Mouse (Mus musculus) forebrain, postnatal 0 days (tissue): ENCODE data around the gene Gpr180. TPM values are rescaled to one million over a fixed set of nuclear protein-coding genes. Genes with fewer than 3 reads are reported as not detected.
"Not testable (repeated sequence)": the region's sequence is repeated elsewhere in the genome, so short reads cannot be mapped to it uniquely, and the experiment has no call there.

Experiments
- ATAC-seq: fragments of 200-750 bp; cut with Nextera tagmentation; 2 replicates; pipeline ENCODE4 v1.8.0; 2017; ENCODE audit warnings: mild to moderate bottlenecking, moderate library complexity
- DNase-seq: peaks from one replicate; pipeline ENCODE4 v3.0.0-alpha.2; 2015
- H3K27ac ChIP-seq: fragments of 300-500 bp; sonication (generic); 2 replicates; pipeline ENCODE4 v1.5.1; 2014; ENCODE audit warnings: low read depth, mild to moderate bottlenecking, antibody characterized with exemption, low read length, moderate library complexity, mixed read lengths
- H3K27me3 ChIP-seq: fragments of 300-500 bp; sonication (generic); 2 replicates; pipeline ENCODE4 v1.6.1; 2014; ENCODE audit warnings: mild to moderate bottlenecking, low read length, mixed read lengths; ENCODE audit not compliant: insufficient read depth
- H3K36me3 ChIP-seq: fragments of 300-500 bp; sonication (generic); 2 replicates; pipeline ENCODE4 v1.6.1; 2014; ENCODE audit warnings: mild to moderate bottlenecking, moderate library complexity; ENCODE audit not compliant: insufficient read depth
- H3K4me1 ChIP-seq: fragments of 300-500 bp; sonication (generic); 2 replicates; pipeline ENCODE4 v1.6.1; 2014; ENCODE audit warnings: antibody characterized with exemption; ENCODE audit not compliant: insufficient read depth
- H3K4me2 ChIP-seq: fragments of 300-500 bp; sonication (generic); 2 replicates; pipeline ENCODE4 v1.6.1; 2014; ENCODE audit warnings: low read depth, mild to moderate bottlenecking, moderate library complexity
- H3K4me3 ChIP-seq: fragments of 300-500 bp; sonication (generic); 2 replicates; pipeline ENCODE4 v1.5.1; 2014; ENCODE audit warnings: low read depth, low read length, mixed read lengths
- H3K9ac ChIP-seq: fragments of 300-500 bp; sonication (generic); 2 replicates; pipeline ENCODE4 v1.6.1; 2014; ENCODE audit warnings: mild to moderate bottlenecking
- H3K9me3 ChIP-seq: fragments of 300-500 bp; sonication (generic); 2 replicates; pipeline ENCODE4 v1.6.1; 2016; ENCODE audit warnings: low read length
- CTCF ChIP-seq: sonication (generic); IDR thresholded peaks from 2 replicates; pipeline ENCODE4 v1.5.1; 2016; ENCODE audit warnings: antibody characterized with exemption, control low read depth, low read depth
- WGBS: fragments of 180-500 bp; shearing (Covaris S2); extraction: QIAGEN DNeasy Blood & Tissue Kit; methylation state at CpG from one replicate; pipeline ENCODE4 v1.1.7; 2014; 5-methylcytosine and 5-hydroxymethylcytosine counted together
- polyA plus RNA-seq: library from polyadenylated mRNA; unstranded; fragments of >200 nt; fragmentation: Nextera tagmentation; extraction: Ambion mirVana; gene quantifications from 2 replicates; pipeline ENCODE4 v1.2.1, GENCODE M21; 2015
- total RNA-seq: library from RNA; depleted of rRNA; stranded (reverse); fragments of >200 nt; gene quantifications from 2 replicates; pipeline ENCODE4 v1.2.3, GENCODE M21; 2014

Gpr180 gene
- total and polyA plus RNA-seq, 2 experiments from 2014 or later, result 33.4 to 37.5 TPM

GRCm38 (mm10) chr14:118137487-118137886, 529 bp downstream of the Gpr180 start:
- peak overlapping the region; percentile 76 for H3K4me3 ChIP-seq
- peak overlapping the region; percentile 73 for H3K9ac ChIP-seq
- peak overlapping the region; percentile 70; the same call in 1 of the 2 replicates for H3K27ac ChIP-seq
- H3K4me1 ChIP-seq, result peaks cover 9% of the 10 kb centered on the region; the same call in 1 of the 2 replicates
- no peaks in the 10 kb centered on the region for H3K27me3 ChIP-seq
- H3K9me3 ChIP-seq, result no peaks in the 10 kb centered on the region
- ATAC-seq (peak; percentile 4; the same call in 1 of the 2 replicates), DNase-seq (peak; percentile 58)
- no peak for TF ChIP-seq CTCF
- H3K4me2 ChIP-seq, result peak overlapping the region; percentile 64
- WGBS, result 1% methylated on average over 13 of the region's 13 CpGs
- peaks cover 17% of the 10 kb centered on the region for H3K36me3 ChIP-seq

DNA sequence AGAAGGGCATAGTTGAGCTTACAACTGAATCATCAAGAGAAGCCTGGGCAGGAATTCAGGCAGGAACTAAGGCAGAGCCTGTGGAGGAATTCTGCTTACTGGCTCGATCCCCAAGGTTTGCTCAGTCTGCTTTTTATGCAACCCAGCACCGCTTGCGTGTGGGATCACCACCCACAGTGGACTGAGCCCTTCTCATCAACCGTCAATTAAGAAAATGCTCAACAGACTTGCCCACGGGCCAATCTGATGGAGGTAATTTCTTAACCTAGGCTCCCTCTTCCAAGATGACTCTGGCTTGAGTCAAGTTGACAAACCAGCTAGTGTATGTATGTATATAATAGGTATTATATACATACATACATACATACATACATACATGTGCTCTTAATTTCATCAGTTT, 5.3 kb downstream of the Gpr180 start:
- 89% methylated on average over 5 of the region's 5 CpGs for WGBS
- Histone ChIP-seq H3K27ac (no peak overlapping the region), H3K4me3 (no peak overlapping the region), H3K27me3 (no peaks in the 10 kb centered on the region), H3K9ac (no peak overlapping the region), H3K36me3 (peaks cover 17% of the 10 kb centered on the region), H3K9me3 (no peaks in the 10 kb centered on the region), H3K4me2 (no peak overlapping the region), H3K4me1 (peaks cover 7% of the 10 kb centered on the region; the same call in 1 of the 2 replicates)
- no peak for DNase-seq
- ATAC-seq, result no peak
- TF ChIP-seq CTCF, result no peak

DNA sequence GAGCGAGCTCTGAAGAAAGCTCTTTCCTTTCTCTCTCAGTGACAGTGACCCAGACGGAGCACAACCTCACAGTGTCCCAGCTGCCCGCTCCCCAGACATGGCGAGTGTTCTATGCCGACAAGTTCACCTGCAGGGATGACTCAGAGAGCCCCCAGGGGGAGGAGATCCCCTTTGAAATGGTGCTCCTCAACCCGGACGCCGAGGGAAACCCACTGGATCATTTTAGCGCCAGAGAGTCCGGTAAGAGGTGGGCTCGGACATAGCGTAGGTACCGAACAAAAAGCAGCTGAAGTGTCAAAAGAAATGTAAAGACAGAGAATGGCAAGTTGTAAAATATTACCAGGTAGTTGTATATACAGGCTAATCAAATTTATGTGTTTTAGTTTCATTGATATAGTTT, 11.1 kb downstream of the Gpr180 start:
- Histone ChIP-seq H3K36me3 (peaks cover 7% of the 10 kb centered on the region), H3K9ac (no peak overlapping the region), H3K4me2 (no peak overlapping the region), H3K4me1 (no peaks in the 10 kb centered on the region), H3K27me3 (no peaks in the 10 kb centered on the region), H3K27ac (no peak overlapping the region), H3K4me3 (no peak overlapping the region), H3K9me3 (no peaks in the 10 kb centered on the region)
- 92% methylated on average over 13 of the region's 13 CpGs for WGBS
- TF ChIP-seq CTCF, result no peak
- DNase-seq, result no peak
- no peak for ATAC-seq

- H3K36me3 ChIP-seq, result peaks cover 10% of the 10 kb centered on the region
- H3K9ac ChIP-seq, result no peak overlapping the region
- no peak overlapping the region for H3K27ac ChIP-seq
- no peak for TF ChIP-seq CTCF
- no peaks in the 10 kb centered on the region for H3K4me1 ChIP-seq
- 86% methylated on average over 10 of the region's 10 CpGs for WGBS
- no peak overlapping the region for H3K4me3 ChIP-seq
- H3K27me3 ChIP-seq, result no peaks in the 10 kb centered on the region
- no peaks in the 10 kb centered on the region for H3K9me3 ChIP-seq
- H3K4me2 ChIP-seq, result no peak overlapping the region
- DNase-seq (no peak), ATAC-seq (no peak)
Observed at GRCm38 (mm10) chr14:118148554-118148953, 11.6 kb downstream of the Gpr180 start.

GRCm38 (mm10) chr14:118150656-118151551, 13.9 kb downstream of the Gpr180 start:
- 83% methylated on average over 26 of the region's 26 CpGs for WGBS
- H3K9ac ChIP-seq, result no peak overlapping the region
- TF ChIP-seq CTCF, result no peak
- ATAC-seq (no peak), DNase-seq (no peak)
- H3K4me1 ChIP-seq, result no peaks in the 10 kb centered on the region
- no peaks in the 10 kb centered on the region for H3K27me3 ChIP-seq
- H3K4me3 ChIP-seq, result no peak overlapping the region
- H3K36me3 ChIP-seq, result peaks cover 21% of the 10 kb centered on the region
- H3K9me3 ChIP-seq, result no peaks in the 10 kb centered on the region
- no peak overlapping the region for H3K4me2 ChIP-seq
- H3K27ac ChIP-seq, result no peak overlapping the region

DNA sequence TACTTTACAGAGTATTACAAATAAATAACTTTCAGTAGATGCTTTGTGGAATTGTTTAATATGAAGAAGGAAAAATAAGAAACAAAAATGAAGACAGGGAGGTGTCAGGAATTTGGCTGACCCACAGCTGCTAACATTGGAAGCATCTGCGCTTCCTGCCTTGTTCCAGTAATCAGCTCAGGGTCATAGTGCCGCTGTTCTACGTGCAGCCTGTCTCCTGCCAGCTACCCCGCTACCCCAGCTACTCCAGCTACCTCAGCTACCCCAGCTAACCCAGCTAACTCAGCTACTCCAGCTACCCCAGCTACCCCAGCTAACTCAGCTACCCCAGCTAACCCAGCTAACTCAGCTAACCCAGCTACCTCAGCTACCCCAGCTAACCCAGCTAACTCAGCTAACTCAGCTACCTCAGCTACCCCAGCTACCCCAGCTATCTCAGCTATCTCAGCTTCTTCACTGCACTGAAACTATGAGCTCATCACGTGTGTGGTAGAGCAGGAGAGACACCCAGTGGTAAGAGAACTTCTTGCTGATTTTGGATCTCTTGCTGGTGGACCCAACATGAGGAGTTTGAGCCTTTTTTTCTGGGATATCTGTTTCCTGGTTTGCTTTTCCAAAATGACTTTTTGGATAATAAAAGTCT, 14.8 kb downstream of the Gpr180 start:
- Histone ChIP-seq H3K27ac (no peak overlapping the region), H3K4me1 (no peaks in the 10 kb centered on the region), H3K36me3 (peaks cover 27% of the 10 kb centered on the region), H3K4me2 (no peak overlapping the region), H3K9ac (no peak overlapping the region), H3K27me3 (no peaks in the 10 kb centered on the region), H3K9me3 (no peaks in the 10 kb centered on the region), H3K4me3 (no peak overlapping the region)
- peak; percentile 72 for DNase-seq
- TF ChIP-seq CTCF, result peak; percentile 77
- ATAC-seq, result peak; percentile 79
- 64% methylated on average over 5 of the region's 5 CpGs for WGBS

DNA sequence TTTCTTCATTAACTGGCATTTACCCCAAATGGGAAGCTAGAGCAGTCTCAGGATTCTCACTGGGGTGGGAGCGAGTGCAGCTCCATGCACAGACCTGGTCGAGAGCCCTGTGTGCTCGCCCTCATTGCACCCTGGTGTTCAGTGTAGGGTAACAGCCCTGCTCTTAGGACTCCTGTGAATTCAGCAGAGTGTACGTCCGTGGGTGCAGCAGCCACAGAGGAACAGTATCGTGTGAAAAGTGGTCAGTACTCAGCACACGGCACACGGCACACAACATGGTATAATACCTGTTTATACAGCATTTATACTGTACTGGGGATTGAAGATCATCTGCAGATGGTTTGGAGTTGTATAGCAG, 15.3 kb downstream of the Gpr180 start:
- H3K27ac ChIP-seq, result no peak overlapping the region
- peaks cover 27% of the 10 kb centered on the region for H3K36me3 ChIP-seq
- H3K4me1 ChIP-seq, result no peaks in the 10 kb centered on the region
- DNase-seq (no peak), ATAC-seq (0 out of 2 replicates have a peak, but pooled peaks have one; percentile 10)
- no peak overlapping the region for H3K4me3 ChIP-seq
- H3K9ac ChIP-seq, result no peak overlapping the region
- TF ChIP-seq CTCF, result no peak
- WGBS, result 93% methylated on average over 8 of the region's 8 CpGs
- H3K4me2 ChIP-seq, result no peak overlapping the region
- H3K9me3 ChIP-seq, result no peaks in the 10 kb centered on the region
- H3K27me3 ChIP-seq, result no peaks in the 10 kb centered on the region

GRCm38 (mm10) chr14:118156056-118156455, 19.1 kb downstream of the Gpr180 start:
- not testable (repeated sequence) for ATAC-seq
- 87% methylated on average over 16 of the region's 16 CpGs for WGBS

More at GRCm38 (mm10) chr14:118156056-118156455, 19.1 kb downstream of the Gpr180 start:
- not testable (repeated sequence) for H3K4me2 ChIP-seq, DNase-seq, H3K27me3 ChIP-seq, H3K4me3 ChIP-seq, H3K9ac ChIP-seq, H3K4me1 ChIP-seq, H3K27ac ChIP-seq, H3K9me3 ChIP-seq
- H3K36me3 ChIP-seq, result peaks cover 42% of the 10 kb centered on the region
